Mouse (Mus musculus) embryonic fibroblast, embryonic 13.5 days (primary cell): Measurements from ENCODE around the gene Cotl1.

Experiments
- CTCF ChIP-seq: IDR thresholded peaks from 2 replicates; pipeline ENCODE4 v1.5.1; 2011; ENCODE audit warnings: mild to moderate bottlenecking, control low read depth, low read length, moderate library complexity, borderline replicate concordance; ENCODE audit not compliant: insufficient read depth
- POLR2A ChIP-seq: IDR thresholded peaks from 2 replicates; pipeline ENCODE4 v1.6.1; 2011; ENCODE audit warnings: low read depth, mild to moderate bottlenecking, control low read depth, low read length, moderate library complexity

GRCm38 (mm10) chr8:119844577-119844976 lies 4.2 kb upstream of the Cotl1 start:
- TF ChIP-seq CTCF (no peak), POLR2A (no peak)
